Mouse (Mus musculus) hindbrain, embryonic 11.5 days (tissue): ENCODE measurements around the gene Tmem88b. TPM values are rescaled to one million over a fixed set of nuclear protein-coding genes. Genes with fewer than 3 reads are reported as not detected.

Source experiments
- ATAC-seq: fragments of 200-750 bp; cut with Nextera tagmentation; 2 replicates; pipeline ENCODE4 v1.8.0; 2017; ENCODE audit warnings: mild to moderate bottlenecking, moderate TSS enrichment, moderate library complexity; ENCODE audit not compliant: low FRiP score
- DNase-seq: peaks from one replicate; pipeline ENCODE4 v3.0.0-alpha.2; 2015; ENCODE audit warnings: low spot score
- H3K27ac ChIP-seq: fragments of 300-500 bp; sonication (generic); 2 replicates; pipeline ENCODE4 v1.5.1; 2014; ENCODE audit warnings: mild to moderate bottlenecking, low read depth, low read length
- H3K27me3 ChIP-seq: fragments of 300-500 bp; sonication (generic); 2 replicates; pipeline ENCODE4 v1.6.1; 2014; ENCODE audit warnings: mild to moderate bottlenecking, low read length, moderate library complexity, mixed read lengths; ENCODE audit not compliant: control insufficient read depth, insufficient read depth
- H3K36me3 ChIP-seq: fragments of 300-500 bp; sonication (generic); 2 replicates; pipeline ENCODE4 v1.6.1; 2014; ENCODE audit warnings: mild to moderate bottlenecking, low read length, moderate library complexity, mixed read lengths; ENCODE audit not compliant: control insufficient read depth, insufficient read depth
- H3K4me1 ChIP-seq: fragments of 300-500 bp; sonication (generic); replicated peaks from 2 replicates; pipeline ENCODE4 v1.6.1; 2014; ENCODE audit warnings: low read length, mixed read lengths; ENCODE audit not compliant: control insufficient read depth, insufficient read depth
- H3K4me2 ChIP-seq: fragments of 300-500 bp; sonication (generic); replicated peaks from 2 replicates; pipeline ENCODE4 v1.6.1; 2014; ENCODE audit warnings: mild to moderate bottlenecking, low read depth, low read length
- H3K4me3 ChIP-seq: fragments of 300-500 bp; sonication (generic); 2 replicates; pipeline ENCODE4 v1.5.1; 2014; ENCODE audit warnings: low read depth, low read length
- H3K9ac ChIP-seq: fragments of 300-500 bp; sonication (generic); 2 replicates; pipeline ENCODE4 v1.6.1; 2014; ENCODE audit warnings: low read depth, low read length
- H3K9me3 ChIP-seq: fragments of 300-500 bp; sonication (generic); 2 replicates; pipeline ENCODE4 v1.6.1; 2016; ENCODE audit warnings: low read length; ENCODE audit not compliant: control insufficient read depth
- WGBS: fragments of 180-500 bp; shearing (Covaris S2); extraction: QIAGEN DNeasy Blood & Tissue Kit; methylation state at CpG from one replicate; pipeline ENCODE4 v1.1.7; 2014; 5-methylcytosine and 5-hydroxymethylcytosine counted together
- polyA plus RNA-seq: library from polyadenylated mRNA; unstranded; fragments of >200 nt; fragmentation: Nextera tagmentation; extraction: Ambion mirVana; gene quantifications from 2 replicates; pipeline ENCODE4 v1.2.1, GENCODE M21; 2014

The Tmem88b gene
- polyA plus RNA-seq, 1 experiment from 2014 or later: 0.52 TPM

DNA sequence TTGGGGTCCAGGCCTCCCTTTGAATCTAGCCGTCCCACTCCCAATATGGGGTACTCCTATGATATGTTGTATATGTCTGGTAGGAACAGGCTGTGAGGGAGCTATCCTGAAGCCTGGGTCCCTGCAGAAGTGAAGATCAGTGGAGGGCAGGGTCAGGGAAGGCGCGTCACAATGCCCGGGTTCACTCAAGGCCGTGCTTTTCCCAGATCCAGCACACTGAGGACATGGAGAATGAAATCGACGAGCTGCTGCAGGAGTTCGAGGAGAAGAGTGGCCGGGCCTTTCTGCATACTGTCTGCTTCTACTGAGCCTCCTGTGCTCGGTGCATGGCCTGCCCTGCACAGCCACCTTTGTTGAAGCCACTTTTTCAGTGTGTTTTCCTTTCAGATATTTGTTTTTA lies 52.4 kb downstream of the Tmem88b start:
- Histone ChIP-seq H3K4me2 (no peak overlapping the region), H3K27ac (no peak overlapping the region), H3K4me3 (no peak overlapping the region), H3K9ac (no peak overlapping the region), H3K36me3 (0 out of 2 replicates have a peak, but pooled peaks cover 5% of the 10 kb centered on the region), H3K9me3 (no peaks in the 10 kb centered on the region), H3K27me3 (no peaks in the 10 kb centered on the region), H3K4me1 (peaks cover 9% of the 10 kb centered on the region; the same call in 1 of the 2 replicates)
- WGBS: 85% methylated on average over 10 of the region's 10 CpGs
- ATAC-seq (no peak), DNase-seq (no peak)

Other genes with a start within 250 kb of the Tmem88b start
- 94.6 and 103 TPM in 2 replicates for gene Nadk, start 223.5 kb downstream of the Tmem88b start, polyA plus RNA-seq
- 17.0 and 18.1 TPM in 2 replicates for gene Slc35e2, start 184.5 kb downstream of the Tmem88b start, polyA plus RNA-seq
- gene Cdk11b, start 161.0 kb downstream of the Tmem88b start, polyA plus RNA-seq: 74.1 and 77.6 TPM in 2 replicates
- not detected in 2 replicates for gene Gm10563, start 140.5 kb downstream of the Tmem88b start, polyA plus RNA-seq
- gene Mmp23, start 132.5 kb downstream of the Tmem88b start, polyA plus RNA-seq: 2.6 and 3.1 TPM in 2 replicates
- gene Mib2, start 116.7 kb downstream of the Tmem88b start, polyA plus RNA-seq: 9.9 and 12.5 TPM in 2 replicates
- 1.6 and 1.8 TPM in 2 replicates for gene Fndc10, start 91.5 kb downstream of the Tmem88b start, polyA plus RNA-seq
- 165 and 168 TPM in 2 replicates for gene Ssu72, start 81.1 kb downstream of the Tmem88b start, polyA plus RNA-seq
- 0.73 and 0.91 TPM in 2 replicates for gene Tmem240, start 51.1 kb downstream of the Tmem88b start, polyA plus RNA-seq
- gene Atad3a, start 24.8 kb downstream of the Tmem88b start, polyA plus RNA-seq: 70.9 and 79.9 TPM in 2 replicates
- 8.6 and 9.5 TPM in 2 replicates for gene Vwa1, start 11.2 kb downstream of the Tmem88b start, polyA plus RNA-seq
- not detected in 2 replicates for gene Ankrd65, start 4.6 kb upstream of the Tmem88b start, polyA plus RNA-seq
- 238 and 242 TPM in 2 replicates for gene Mrpl20, start 17.0 kb upstream of the Tmem88b start, polyA plus RNA-seq
- 163 and 170 TPM in 2 replicates for gene Ccnl2, start 26.6 kb upstream of the Tmem88b start, polyA plus RNA-seq
- 112 and 123 TPM in 2 replicates for gene Aurkaip1, start 45.4 kb upstream of the Tmem88b start, polyA plus RNA-seq
- 31.1 and 36.8 TPM in 2 replicates for gene Mxra8, start 53.8 kb upstream of the Tmem88b start, polyA plus RNA-seq
- 7.5 and 8.8 TPM in 2 replicates for gene Dvl1, start 61.5 kb upstream of the Tmem88b start, polyA plus RNA-seq
- 0.46 TPM in 2 replicates for gene Tas1r3, start 77.5 kb upstream of the Tmem88b start, polyA plus RNA-seq
- gene Cptp, start 83.6 kb upstream of the Tmem88b start, polyA plus RNA-seq: 19.8 and 22.7 TPM in 2 replicates
- 93.1 and 95.4 TPM in 2 replicates for gene Ints11, start 83.7 kb upstream of the Tmem88b start, polyA plus RNA-seq
- 41.6 and 43.2 TPM in 2 replicates for gene Pusl1, start 105.9 kb upstream of the Tmem88b start, polyA plus RNA-seq
- gene Acap3, start 105.9 kb upstream of the Tmem88b start, polyA plus RNA-seq: 29.0 and 34.7 TPM in 2 replicates
- gene Ube2j2, start 158.0 kb upstream of the Tmem88b start, polyA plus RNA-seq: 142 and 160 TPM in 2 replicates
- gene C1qtnf12, start 176.4 kb upstream of the Tmem88b start, polyA plus RNA-seq: 21.0 and 24.0 TPM in 2 replicates
- 18.2 and 19.4 TPM in 2 replicates for gene B3galt6, start 206.8 kb upstream of the Tmem88b start, polyA plus RNA-seq
- gene Sdf4, start 207.0 kb upstream of the Tmem88b start, polyA plus RNA-seq: 136 and 143 TPM in 2 replicates
- 0.39 and 0.73 TPM in 2 replicates for gene Tnfrsf4, start 228.0 kb upstream of the Tmem88b start, polyA plus RNA-seq
- gene Tnfrsf18, start 240.3 kb upstream of the Tmem88b start, polyA plus RNA-seq: 0.74 and 2.4 TPM in 2 replicates